Mouse (Mus musculus) liver, embryonic 12.5 days (tissue): ENCODE data around the gene Abhd16a. TPM values are rescaled to one million over a fixed set of nuclear protein-coding genes. Genes with fewer than 3 reads are reported as not detected.

Experiments used
- ATAC-seq: fragments of 200-750 bp; cut with Nextera tagmentation; 2 replicates; pipeline ENCODE4 v1.8.0; 2017; ENCODE audit warnings: moderate number of reproducible peaks, mild to moderate bottlenecking, moderate library complexity
- H3K27ac ChIP-seq: fragments of 300-500 bp; sonication (generic); 2 replicates; pipeline ENCODE4 v1.5.1; 2016; ENCODE audit warnings: mild to moderate bottlenecking
- H3K27me3 ChIP-seq: fragments of 300-500 bp; sonication (generic); replicated peaks from 2 replicates; pipeline ENCODE4 v1.6.1; 2016; ENCODE audit warnings: mild to moderate bottlenecking, moderate library complexity
- H3K36me3 ChIP-seq: fragments of 300-500 bp; sonication (generic); 2 replicates; pipeline ENCODE4 v1.6.1; 2016; ENCODE audit warnings: mild to moderate bottlenecking, moderate library complexity
- H3K4me1 ChIP-seq: fragments of 300-500 bp; sonication (generic); 2 replicates; pipeline ENCODE4 v1.6.1; 2016
- H3K4me2 ChIP-seq: fragments of 300-500 bp; sonication (generic); 2 replicates; pipeline ENCODE4 v1.6.1; 2016; ENCODE audit warnings: mild to moderate bottlenecking, moderate library complexity
- H3K4me3 ChIP-seq: fragments of 300-500 bp; sonication (generic); 2 replicates; pipeline ENCODE4 v1.5.1; 2016; ENCODE audit warnings: mild to moderate bottlenecking, moderate library complexity
- H3K9ac ChIP-seq: fragments of 300-500 bp; sonication (generic); 2 replicates; pipeline ENCODE4 v1.6.1; 2016; ENCODE audit warnings: mild to moderate bottlenecking, moderate library complexity
- H3K9me3 ChIP-seq: fragments of 300-500 bp; sonication (generic); replicated peaks from 2 replicates; pipeline ENCODE4 v1.6.1; 2016; ENCODE audit warnings: mild to moderate bottlenecking, moderate library complexity
- WGBS: fragments of 180-500 bp; shearing (Covaris S2); methylation state at CpG from one replicate; pipeline ENCODE4 v1.1.7; 2016; ENCODE audit not compliant: insufficient replicate concordance; 5-methylcytosine and 5-hydroxymethylcytosine counted together
- polyA plus RNA-seq: library from polyadenylated mRNA; unstranded; fragments of >200 nt; fragmentation: Nextera tagmentation; extraction: Ambion mirVana; gene quantifications from 2 replicates; pipeline ENCODE4 v1.2.1, GENCODE M21; 2016

Abhd16a gene
- polyA plus RNA-seq, 1 experiment from 2014 or later = 61.1 TPM

DNA sequence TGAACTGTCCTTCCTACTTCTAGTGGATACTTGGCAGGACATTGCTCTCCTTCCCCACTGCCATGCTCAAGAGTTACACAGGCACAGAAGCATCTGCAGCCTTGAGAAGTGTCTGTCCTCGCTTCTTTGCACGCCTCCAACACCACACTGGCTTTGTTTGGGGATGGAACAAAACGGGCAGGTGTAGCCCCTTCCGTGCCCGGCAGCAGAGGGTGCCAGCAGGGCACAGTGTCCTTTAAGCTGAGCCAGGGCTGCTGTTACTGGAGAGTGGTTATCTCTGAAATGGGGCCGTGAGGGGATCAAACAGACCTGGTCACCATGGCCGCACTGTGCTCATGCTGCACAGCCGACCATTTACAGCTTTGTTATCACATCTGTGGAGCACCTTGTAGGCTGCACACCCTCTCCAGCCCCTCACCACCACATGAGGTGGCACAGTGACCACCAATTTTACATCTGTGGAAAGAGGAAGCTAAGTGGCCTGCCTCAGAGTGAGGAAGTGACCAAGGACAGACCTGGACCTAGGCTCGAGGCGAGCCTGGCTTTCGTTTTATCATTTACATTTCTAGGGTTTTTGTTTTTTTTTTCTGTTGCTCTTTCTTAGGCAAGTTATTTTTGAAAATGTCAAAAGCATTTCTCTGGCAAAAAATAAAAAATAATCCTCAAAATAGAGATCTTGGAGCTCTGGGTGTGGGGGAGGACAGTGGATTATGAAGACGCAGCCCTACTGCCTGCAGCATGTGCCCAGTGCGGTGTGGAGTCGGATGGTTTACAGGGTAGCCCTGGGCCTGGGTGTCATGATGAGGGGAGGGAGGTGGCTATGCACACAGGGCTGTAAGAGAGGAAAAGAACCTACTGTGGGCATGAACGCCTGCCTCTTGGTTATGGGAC is 5.7 kb downstream of the Abhd16a start:
- WGBS = 75% methylated on average over 15 of the region's 15 CpGs
- 0 out of 2 replicates have a peak overlapping the region, but pooled peaks have one; percentile 42 for H3K27ac ChIP-seq
- H3K36me3 ChIP-seq = peaks cover 92% of the 10 kb centered on the region

DNA sequence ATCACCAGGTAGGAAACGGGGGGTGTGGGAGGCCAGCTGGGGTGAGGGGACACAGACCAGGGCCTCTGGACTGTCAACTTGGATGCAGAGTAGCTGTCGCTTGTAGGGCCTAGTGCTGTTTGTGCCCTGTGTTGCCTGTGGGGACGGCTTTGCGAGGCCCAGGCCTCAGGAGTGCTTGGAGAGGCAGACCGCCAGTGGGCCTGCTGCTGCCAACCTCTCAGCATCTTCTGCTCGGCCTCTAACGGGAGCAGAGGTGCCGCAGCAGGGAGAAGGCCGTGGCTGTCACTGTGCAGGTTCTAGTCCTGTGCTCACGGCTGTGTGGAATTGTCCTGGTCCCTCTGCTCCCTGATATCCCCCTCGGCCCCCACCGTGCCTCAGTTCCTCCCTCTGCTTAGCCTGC is 7.5 kb downstream of the Abhd16a start:
- Histone ChIP-seq H3K9me3 (no peaks in the 10 kb centered on the region), H3K9ac (no peak overlapping the region), H3K36me3 (peaks cover 100% of the 10 kb centered on the region), H3K27ac (no peak overlapping the region), H3K4me2 (no peak overlapping the region), H3K27me3 (no peaks in the 10 kb centered on the region), H3K4me1 (peaks cover 31% of the 10 kb centered on the region), H3K4me3 (no peak overlapping the region)
- no peak for ATAC-seq
- 89% methylated on average over 12 of the region's 12 CpGs for WGBS

More for the DNA sequence above, 5.7 kb downstream of the Abhd16a start:
- Histone ChIP-seq H3K9me3 (no peaks in the 10 kb centered on the region), H3K4me2 (no peak overlapping the region), H3K9ac (no peak overlapping the region), H3K4me1 (peaks cover 38% of the 10 kb centered on the region), H3K27me3 (no peaks in the 10 kb centered on the region), H3K4me3 (no peak overlapping the region)
- ATAC-seq = no peak

DNA sequence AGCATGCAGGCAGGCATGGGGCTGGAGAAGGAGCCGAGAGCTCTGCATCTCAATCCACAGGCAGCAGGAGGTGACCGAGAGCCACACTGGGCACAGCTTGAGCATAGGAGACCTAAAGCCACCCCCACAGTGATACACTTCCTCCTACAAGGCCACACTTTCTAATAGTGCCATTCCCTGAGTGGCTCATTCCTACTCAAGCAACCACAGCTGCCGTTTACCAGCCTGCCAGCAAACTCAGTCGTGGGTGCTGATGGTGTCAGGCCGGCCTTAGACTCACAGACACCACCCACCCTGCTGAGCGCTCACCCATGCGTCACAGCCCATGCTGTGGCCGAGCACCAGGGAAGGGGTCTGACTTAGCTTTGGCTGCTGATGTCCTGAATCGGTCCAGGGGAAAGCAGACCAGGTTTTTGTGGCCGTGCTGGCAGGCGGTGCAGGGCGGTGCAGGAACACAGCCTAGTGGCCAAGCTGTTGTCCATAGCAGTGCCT is 8.1 kb downstream of the Abhd16a start:
- no peak for ATAC-seq
- H3K4me2 ChIP-seq = no peak overlapping the region
- no peak overlapping the region for H3K27ac ChIP-seq
- WGBS = 86% methylated on average over 12 of the region's 12 CpGs
- H3K36me3 ChIP-seq = peaks cover 100% of the 10 kb centered on the region
- H3K4me3 ChIP-seq = no peak overlapping the region
- H3K27me3 ChIP-seq = no peaks in the 10 kb centered on the region
- no peaks in the 10 kb centered on the region for H3K9me3 ChIP-seq
- no peak overlapping the region for H3K9ac ChIP-seq
- peaks cover 28% of the 10 kb centered on the region for H3K4me1 ChIP-seq

DNA sequence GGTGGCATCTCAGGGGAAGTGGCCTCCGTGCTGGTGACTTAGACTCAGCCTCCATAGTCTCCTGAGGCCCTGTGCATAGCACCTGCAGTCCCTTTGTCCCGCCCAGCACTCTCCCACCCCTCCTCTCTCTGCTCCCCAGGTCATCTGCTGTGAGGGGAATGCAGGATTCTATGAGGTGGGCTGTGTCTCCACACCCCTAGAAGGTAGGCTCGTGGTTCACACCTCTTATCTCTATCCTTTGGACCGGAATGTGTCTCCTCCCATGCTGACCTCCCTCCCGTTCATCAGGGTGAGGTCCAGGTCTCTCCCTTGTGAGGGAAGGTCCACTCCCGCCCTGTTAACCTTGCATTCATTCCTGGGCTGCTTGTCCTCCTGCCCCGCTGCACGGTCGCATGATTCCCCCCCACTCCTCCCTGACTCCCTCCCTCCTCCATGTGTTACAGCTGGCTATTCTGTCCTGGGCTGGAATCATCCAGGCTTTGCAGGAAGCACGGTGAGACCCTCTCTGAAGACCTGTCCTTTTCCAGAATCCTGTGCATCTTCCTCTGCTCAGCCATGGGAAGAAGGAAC is 11.2 kb downstream of the Abhd16a start:
- 66% methylated on average over 10 of the region's 10 CpGs for WGBS
- no peak overlapping the region for H3K27ac ChIP-seq
- no peaks in the 10 kb centered on the region for H3K9me3 ChIP-seq
- peaks cover 88% of the 10 kb centered on the region for H3K36me3 ChIP-seq
- peaks cover 50% of the 10 kb centered on the region for H3K4me1 ChIP-seq
- H3K4me2 ChIP-seq = no peak overlapping the region
- no peaks in the 10 kb centered on the region for H3K27me3 ChIP-seq
- no peak for ATAC-seq
- 0 out of 2 replicates have a peak overlapping the region, but pooled peaks have one; percentile 14 for H3K9ac ChIP-seq
- H3K4me3 ChIP-seq = no peak overlapping the region

DNA sequence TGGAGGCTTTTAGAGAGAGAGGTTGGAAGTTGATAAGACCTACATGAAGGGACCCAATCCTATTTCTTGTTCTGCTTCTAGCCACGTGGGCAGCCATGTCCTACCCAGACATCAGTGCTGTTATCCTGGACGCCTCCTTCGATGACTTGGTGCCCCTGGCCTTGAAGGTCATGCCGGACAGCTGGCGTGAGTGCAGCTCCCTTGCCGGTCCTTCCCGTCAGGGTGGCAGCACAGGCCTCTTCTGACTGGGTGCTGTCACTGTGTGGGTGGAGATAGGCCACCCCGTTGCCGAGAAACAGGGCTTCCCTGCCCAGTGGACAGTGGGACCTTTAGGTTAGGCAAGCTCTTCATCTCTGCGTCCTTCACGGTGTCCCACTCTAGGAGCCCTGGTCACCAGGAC is 12.1 kb downstream of the Abhd16a start:
- WGBS = 92% methylated on average over 11 of the region's 11 CpGs
- peaks cover 79% of the 10 kb centered on the region for H3K36me3 ChIP-seq

DNA sequence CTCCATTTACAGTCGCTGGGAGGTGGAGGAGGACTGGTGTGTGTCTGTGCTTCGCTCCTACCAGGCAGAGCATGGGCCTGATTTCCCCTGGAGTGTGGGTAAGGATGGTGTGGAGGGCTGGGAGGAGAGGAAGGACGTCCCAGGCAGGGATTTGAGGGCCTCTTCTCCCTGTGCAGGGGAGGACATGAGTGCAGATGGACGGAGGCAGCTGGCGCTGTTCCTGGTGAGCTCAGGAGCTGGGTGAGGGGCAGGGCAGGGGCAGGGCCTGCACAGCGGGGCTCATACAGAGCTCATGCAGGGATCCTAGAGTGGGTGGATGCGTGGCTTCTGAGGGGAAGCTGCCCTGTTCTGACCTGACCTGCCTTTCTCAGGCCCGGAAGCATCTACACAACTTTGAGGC is 13.2 kb downstream of the Abhd16a start:
- no peak overlapping the region for H3K9ac ChIP-seq
- H3K9me3 ChIP-seq = no peaks in the 10 kb centered on the region
- WGBS = 79% methylated on average over 8 of the region's 8 CpGs
- no peak overlapping the region for H3K4me3 ChIP-seq
- H3K4me1 ChIP-seq = peaks cover 61% of the 10 kb centered on the region
- peak overlapping the region; percentile 43 for H3K27ac ChIP-seq
- H3K36me3 ChIP-seq = peaks cover 68% of the 10 kb centered on the region
- no peak overlapping the region for H3K4me2 ChIP-seq
- no peaks in the 10 kb centered on the region for H3K27me3 ChIP-seq
- no peak for ATAC-seq

More for the DNA sequence above, 12.1 kb downstream of the Abhd16a start:
- H3K9ac ChIP-seq = no peak overlapping the region
- no peaks in the 10 kb centered on the region for H3K27me3 ChIP-seq
- peaks cover 58% of the 10 kb centered on the region for H3K4me1 ChIP-seq
- no peak overlapping the region for H3K4me3 ChIP-seq
- no peak overlapping the region for H3K27ac ChIP-seq
- H3K4me2 ChIP-seq = no peak overlapping the region
- H3K9me3 ChIP-seq = no peaks in the 10 kb centered on the region
- ATAC-seq = no peak

DNA sequence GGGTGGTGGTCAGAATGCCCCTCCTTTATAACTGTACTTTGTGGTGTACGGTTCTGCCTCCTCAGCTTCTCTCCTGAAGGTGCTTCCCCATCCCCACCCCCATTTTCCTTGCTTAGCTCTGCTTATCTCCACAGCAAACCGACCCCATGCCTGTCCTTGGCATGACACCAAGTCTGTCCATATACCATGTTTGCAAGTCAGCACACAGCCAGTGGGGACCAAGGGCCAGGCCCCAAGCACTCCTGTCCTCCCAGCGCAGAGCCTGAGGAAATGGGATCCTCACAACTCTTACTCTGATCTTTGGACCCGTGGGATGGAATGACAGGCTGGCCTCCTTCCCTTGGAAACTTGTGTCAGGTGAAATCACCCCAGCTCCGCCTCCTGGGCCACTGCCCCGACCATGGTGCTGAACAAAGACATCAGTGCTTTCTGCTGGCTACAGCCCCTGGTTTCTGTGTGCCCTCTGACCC is 14.2 kb downstream of the Abhd16a start:
- no peak for ATAC-seq
- Histone ChIP-seq H3K9ac (peak overlapping the region; percentile 57), H3K9me3 (no peaks in the 10 kb centered on the region), H3K4me2 (peak overlapping the region; percentile 50; the same call in 1 of the 2 replicates), H3K27me3 (no peaks in the 10 kb centered on the region), H3K36me3 (peaks cover 58% of the 10 kb centered on the region), H3K4me3 (no peak overlapping the region), H3K4me1 (peaks cover 61% of the 10 kb centered on the region), H3K27ac (peak overlapping the region; percentile 82)
- WGBS = 54% methylated on average over 6 of the region's 6 CpGs

DNA sequence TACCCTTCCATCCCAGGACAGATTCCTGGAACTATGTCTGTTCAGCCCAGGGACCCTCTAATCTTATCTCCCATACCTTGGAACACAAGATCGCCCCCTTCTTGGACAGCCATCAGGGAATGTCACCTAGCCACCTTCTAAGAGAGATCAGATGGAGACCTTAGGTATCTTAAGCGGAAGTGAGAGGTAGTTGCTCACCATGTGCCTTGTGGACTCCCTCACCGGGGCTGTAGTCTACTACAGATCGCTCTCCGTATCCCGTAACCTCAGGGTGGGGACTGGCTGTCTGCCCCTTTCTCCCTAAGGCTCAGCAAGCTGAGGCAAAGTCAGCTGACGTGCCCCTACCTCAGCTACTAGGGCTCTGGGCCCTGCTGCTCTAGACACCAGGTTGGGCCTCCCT is 15.0 kb downstream of the Abhd16a start:
- H3K4me3 ChIP-seq = no peak overlapping the region
- no peaks in the 10 kb centered on the region for H3K9me3 ChIP-seq
- WGBS = 67% methylated on average over 7 of the region's 7 CpGs
- H3K4me2 ChIP-seq = peak overlapping the region; percentile 50
- peaks cover 50% of the 10 kb centered on the region for H3K36me3 ChIP-seq
- peak overlapping the region; percentile 82 for H3K27ac ChIP-seq
- no peaks in the 10 kb centered on the region for H3K27me3 ChIP-seq
- no peak for ATAC-seq
- H3K9ac ChIP-seq = peak overlapping the region; percentile 57
- peaks cover 55% of the 10 kb centered on the region for H3K4me1 ChIP-seq

DNA sequence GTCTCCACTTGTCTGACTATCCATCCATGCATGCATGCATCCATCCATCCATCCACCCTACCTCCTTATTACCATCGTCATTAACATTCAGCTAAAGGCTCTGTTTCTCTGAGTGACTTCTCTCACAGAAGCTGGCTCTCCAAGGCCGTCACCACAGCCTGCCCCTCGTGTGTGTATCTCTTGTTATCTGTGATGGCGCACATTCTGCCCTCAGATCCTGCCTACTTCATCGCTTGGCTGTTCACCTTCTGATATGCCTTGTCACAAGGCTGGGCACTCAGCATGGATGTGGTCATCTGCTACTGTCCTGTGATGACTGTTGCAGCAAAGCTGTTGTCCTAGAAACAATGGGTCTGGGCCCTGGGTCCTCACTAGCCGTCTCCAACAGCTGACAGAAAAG is 15.7 kb downstream of the Abhd16a start:
- peak overlapping the region; percentile 50 for H3K4me2 ChIP-seq
- H3K4me1 ChIP-seq = peaks cover 54% of the 10 kb centered on the region

DNA sequence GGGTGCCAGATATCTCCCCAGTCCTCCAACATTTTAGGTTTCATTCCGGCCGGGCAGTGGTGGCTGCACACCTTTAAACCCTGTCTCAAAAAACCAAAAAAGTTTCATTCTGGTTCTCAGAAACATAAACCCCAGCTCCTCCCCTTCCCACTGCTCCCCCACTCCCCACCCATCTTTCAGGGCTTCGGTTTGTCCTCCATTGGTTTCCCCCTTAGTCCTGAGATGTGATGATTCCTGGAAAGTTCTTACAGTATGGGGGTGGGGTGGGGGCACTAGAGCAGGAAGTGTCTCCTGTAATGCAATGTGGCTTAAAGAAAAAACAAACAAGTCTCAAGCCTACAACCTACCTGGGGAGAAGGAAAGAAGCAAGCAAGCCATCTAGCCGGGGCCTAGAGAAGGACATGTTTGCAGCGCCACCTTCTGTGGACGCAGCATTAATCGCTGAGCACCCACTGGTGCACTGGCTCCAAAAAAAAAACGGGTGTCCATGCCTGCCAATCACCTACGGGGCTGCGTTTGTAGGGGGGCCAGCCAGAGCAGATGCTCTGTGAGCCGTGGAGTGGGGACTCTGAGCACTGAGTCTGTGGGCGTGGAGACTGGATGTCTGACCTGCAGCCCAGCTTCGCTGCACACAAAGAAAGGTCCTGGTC is 16.8 kb downstream of the Abhd16a start:
- H3K4me2 ChIP-seq = peak overlapping the region; percentile 26
- H3K27me3 ChIP-seq = no peaks in the 10 kb centered on the region
- 25% methylated on average over 13 of the region's 13 CpGs for WGBS
- H3K4me3 ChIP-seq = no peak overlapping the region
- peak overlapping the region; percentile 45; the same call in 1 of the 2 replicates for H3K9ac ChIP-seq
- no peaks in the 10 kb centered on the region for H3K9me3 ChIP-seq
- H3K4me1 ChIP-seq = peaks cover 45% of the 10 kb centered on the region
- peaks cover 32% of the 10 kb centered on the region for H3K36me3 ChIP-seq
- ATAC-seq = no peak; the same call in 1 of the 2 replicates
- peak overlapping the region; percentile 82 for H3K27ac ChIP-seq

More for the DNA sequence above, 15.7 kb downstream of the Abhd16a start:
- 20% methylated on average over 6 of the region's 6 CpGs for WGBS
- no peaks in the 10 kb centered on the region for H3K9me3 ChIP-seq
- peaks cover 43% of the 10 kb centered on the region for H3K36me3 ChIP-seq
- peak overlapping the region; percentile 82 for H3K27ac ChIP-seq
- H3K9ac ChIP-seq = peak overlapping the region; percentile 57
- ATAC-seq = peak; percentile 87
- no peaks in the 10 kb centered on the region for H3K27me3 ChIP-seq
- H3K4me3 ChIP-seq = no peak overlapping the region

DNA sequence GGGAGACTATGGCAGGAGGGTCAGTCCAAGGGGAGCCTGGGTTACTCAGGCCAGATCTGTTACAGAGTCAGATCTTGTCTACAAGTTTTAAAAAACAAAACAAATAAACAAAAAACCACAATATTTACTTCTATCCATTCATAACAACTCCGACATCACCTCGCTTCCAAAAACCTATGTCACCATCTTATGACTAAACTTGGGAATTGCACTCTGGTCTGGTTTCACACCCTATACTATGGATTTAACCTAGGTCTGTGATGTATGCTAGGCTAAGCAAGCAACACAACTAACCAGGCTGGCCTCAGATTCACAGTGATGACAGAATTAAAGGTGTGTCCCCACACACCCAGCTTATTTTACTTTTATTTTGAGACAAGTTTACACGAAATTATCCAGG is 17.5 kb downstream of the Abhd16a start:
- WGBS = 70% methylated on average over 3 of the region's 3 CpGs
- 0 out of 2 replicates have a peak, but pooled peaks cover 3% of the 10 kb centered on the region for H3K27me3 ChIP-seq
- no peak overlapping the region for H3K4me3 ChIP-seq
- H3K4me1 ChIP-seq = peaks cover 45% of the 10 kb centered on the region
- no peak overlapping the region for H3K9ac ChIP-seq
- ATAC-seq = no peak
- H3K9me3 ChIP-seq = no peaks in the 10 kb centered on the region
- H3K4me2 ChIP-seq = no peak overlapping the region
- no peak overlapping the region for H3K27ac ChIP-seq
- peaks cover 26% of the 10 kb centered on the region for H3K36me3 ChIP-seq
